Mouse (Mus musculus) megakaryocyte, embryonic 14.5 days (primary cell): ENCODE results near the gene Tardbp. TPM values are rescaled to one million over a fixed set of nuclear protein-coding genes. Genes with fewer than 3 reads are reported as not detected.
A peak's percentile ranks its signal among the peaks of the same experiment; 100 is the strongest.

ENCODE experiments used
- H3K27me3 ChIP-seq: replicated peaks from 2 replicates; pipeline ENCODE3; 2012; ENCODE audit warnings: inconsistent platforms
- H3K36me3 ChIP-seq: replicated peaks from 2 replicates; pipeline ENCODE3; 2012; ENCODE audit warnings: low read length, inconsistent platforms, mixed read lengths
- H3K4me1 ChIP-seq: 2 replicates; pipeline ENCODE4 v1.6.1; 2012; ENCODE audit warnings: inconsistent platforms
- H3K4me3 ChIP-seq: replicated peaks from 2 replicates; pipeline ENCODE3; 2012; ENCODE audit warnings: moderate library complexity, mild to moderate bottlenecking, inconsistent platforms
- H3K9me3 ChIP-seq: 2 replicates; pipeline ENCODE4 v1.6.1; 2012; ENCODE audit warnings: inconsistent platforms
- FLI1 ChIP-seq: IDR thresholded peaks from 2 replicates; pipeline ENCODE4 v1.6.1; 2012; ENCODE audit warnings: low read length, inconsistent platforms, mixed read lengths
- GATA1 ChIP-seq: IDR thresholded peaks from 3 replicates; pipeline ENCODE4 v1.6.1; 2012; ENCODE audit warnings: mixed read lengths, low read length, inconsistent platforms, borderline replicate concordance
- polyA plus RNA-seq: library from polyadenylated mRNA; stranded (reverse); fragments of >175 nt; gene quantifications from 2 replicates; pipeline ENCODE4 v1.2.3, GENCODE M21; 2012; ENCODE audit warnings: low replicate concordance; ENCODE audit not compliant: insufficient read depth

Tardbp gene
- polyA plus RNA-seq, 1 experiment: 18.5 TPM

DNA sequence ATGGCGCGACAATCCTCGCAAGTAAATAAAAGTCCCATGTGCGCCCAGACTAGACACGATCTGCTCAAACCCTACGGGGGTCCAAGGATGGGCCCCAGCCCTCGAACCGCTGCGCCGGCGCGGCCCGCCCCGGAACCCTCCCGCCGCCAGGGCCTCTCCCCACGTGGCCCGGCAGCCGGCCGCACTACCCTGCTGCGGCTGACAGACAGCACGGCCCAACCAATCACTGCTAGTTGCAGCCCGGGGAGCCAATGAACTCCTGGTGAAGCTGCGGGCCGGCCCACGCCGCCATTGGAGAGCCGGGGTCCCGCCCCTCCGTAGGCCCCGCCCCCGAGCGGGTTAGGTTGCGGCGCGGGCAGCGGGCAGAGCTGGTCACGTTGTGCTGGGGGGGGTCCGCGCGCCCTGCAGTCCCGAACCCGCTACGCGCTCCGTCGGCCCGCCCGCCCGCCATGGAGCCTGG, 35.6 kb downstream of the Tardbp start, which contains the start of gene Srm:
Srm (plus strand) TSS at position 333 of the 460 bp plus-strand sequence.
- Histone ChIP-seq H3K36me3 (peaks cover 36% of the 10 kb centered on the region), H3K4me1 (peaks cover 68% of the 10 kb centered on the region), H3K27me3 (no peaks in the 10 kb centered on the region), H3K9me3 (no peaks in the 10 kb centered on the region), H3K4me3 (peak within 1 kb of the TSS; percentile 99)
- no peak for TF ChIP-seq GATA1
- no peak for TF ChIP-seq FLI1

DNA sequence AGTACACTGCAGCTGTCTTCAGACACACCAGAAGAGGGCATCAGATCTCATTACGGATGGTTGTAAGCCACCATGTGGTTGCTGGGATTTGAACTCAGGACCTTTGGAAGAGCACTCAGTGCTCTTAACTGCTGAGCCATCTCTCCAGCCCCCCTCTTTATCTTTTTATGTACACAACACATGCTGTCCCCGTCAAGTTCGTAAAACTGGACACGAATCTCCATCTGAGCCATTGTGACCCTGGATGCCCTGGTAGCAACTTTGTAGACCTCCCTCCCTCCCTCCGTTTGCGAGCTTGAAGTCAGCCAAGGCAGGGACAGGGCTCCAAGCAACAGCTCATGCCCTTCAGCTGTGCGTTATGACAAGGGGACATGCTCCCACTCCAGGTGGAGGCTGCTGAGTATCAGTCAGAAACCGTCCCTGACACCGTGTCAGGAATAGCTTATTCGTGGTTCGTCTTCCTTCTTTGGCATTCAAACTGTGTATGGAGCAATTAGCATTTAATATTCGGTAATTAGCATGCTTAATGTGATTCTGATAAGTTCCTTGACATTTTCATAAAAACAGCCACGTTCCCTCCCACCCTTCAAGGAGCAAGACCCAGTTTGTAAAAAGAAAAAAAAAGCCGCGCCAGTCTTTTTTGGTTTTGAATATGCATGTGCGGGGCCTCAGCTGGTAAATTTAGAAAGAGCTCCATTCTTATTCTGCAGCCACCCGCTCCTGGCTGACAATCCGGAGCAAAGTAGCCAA, 36.2 kb downstream of the Tardbp start:
- peaks cover 74% of the 10 kb centered on the region for H3K4me1 ChIP-seq
- H3K9me3 ChIP-seq: no peaks in the 10 kb centered on the region
- H3K4me3 ChIP-seq: peak overlapping the region; percentile 99
- peaks cover 30% of the 10 kb centered on the region for H3K36me3 ChIP-seq
- TF ChIP-seq FLI1 (no peak), GATA1 (no peak)
- H3K27me3 ChIP-seq: no peaks in the 10 kb centered on the region

DNA sequence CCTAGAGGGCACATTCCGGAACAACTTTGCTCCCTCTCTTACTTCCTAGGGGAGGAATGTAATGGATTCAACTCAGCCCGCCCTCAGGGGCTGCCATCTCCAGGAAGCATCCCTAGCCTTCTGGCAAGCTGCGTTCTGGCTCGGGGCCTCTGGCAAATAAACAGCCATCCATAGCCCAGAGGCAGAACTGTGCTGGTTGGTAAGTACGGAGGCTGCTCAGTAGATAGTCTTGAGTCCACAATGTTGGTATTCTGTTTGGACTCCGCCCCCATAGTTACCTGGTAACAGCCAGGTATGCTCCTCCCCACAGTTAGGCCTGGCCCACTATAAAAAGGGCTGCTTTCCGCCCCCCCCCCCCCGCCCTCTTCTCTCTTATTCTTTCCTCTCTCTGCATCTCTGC, 37.3 kb downstream of the Tardbp start:
- H3K4me3 ChIP-seq: no peak overlapping the region
- H3K9me3 ChIP-seq: no peaks in the 10 kb centered on the region
- H3K36me3 ChIP-seq: peaks cover 19% of the 10 kb centered on the region
- H3K27me3 ChIP-seq: no peaks in the 10 kb centered on the region
- no peak for TF ChIP-seq GATA1
- no peak for TF ChIP-seq FLI1
- H3K4me1 ChIP-seq: peaks cover 75% of the 10 kb centered on the region

DNA sequence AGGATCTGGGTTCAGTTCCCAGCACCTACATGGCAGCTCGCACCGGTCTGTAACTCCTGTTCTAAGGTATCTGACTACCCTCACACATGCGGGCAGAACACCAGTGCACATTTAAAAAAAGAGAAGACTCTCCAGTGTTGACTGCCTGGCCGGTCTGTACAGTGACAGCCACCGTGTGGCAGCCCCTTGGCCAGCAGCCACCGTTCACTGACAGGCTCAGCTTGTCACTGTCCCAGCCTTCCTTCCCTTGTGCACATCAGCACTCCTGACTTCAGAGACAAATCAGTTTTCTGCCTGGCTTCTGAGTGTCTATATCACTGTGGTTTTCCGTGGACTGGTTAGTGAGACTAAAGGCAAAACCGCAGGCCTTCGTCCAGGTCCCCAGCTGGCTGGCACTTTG, 38.0 kb downstream of the Tardbp start:
- Histone ChIP-seq H3K4me3 (peak overlapping the region; percentile 7), H3K4me1 (peaks cover 76% of the 10 kb centered on the region), H3K27me3 (no peaks in the 10 kb centered on the region), H3K36me3 (peaks cover 12% of the 10 kb centered on the region), H3K9me3 (no peaks in the 10 kb centered on the region)
- TF ChIP-seq FLI1: no peak
- no peak for TF ChIP-seq GATA1

DNA sequence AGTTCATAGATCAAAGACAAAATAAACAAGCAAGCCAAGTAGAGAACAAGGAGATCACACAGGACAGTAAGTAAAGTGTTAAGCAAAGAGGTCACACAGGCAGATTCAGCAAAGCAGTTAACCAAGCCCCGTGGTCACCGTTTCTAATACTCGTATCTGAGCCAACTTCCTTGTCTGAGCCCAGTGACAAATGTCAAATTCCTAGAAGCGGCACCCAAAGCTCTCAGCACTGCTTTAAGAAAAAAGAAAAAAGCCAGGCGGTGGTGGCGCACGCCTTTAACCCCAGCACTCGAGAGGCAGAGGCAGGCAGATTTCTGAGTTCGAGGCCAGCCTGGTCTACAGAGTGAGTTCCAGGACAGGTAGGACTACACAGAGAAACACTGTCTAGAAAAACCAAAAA, 40.2 kb downstream of the Tardbp start:
- no peaks in the 10 kb centered on the region for H3K9me3 ChIP-seq
- H3K36me3 ChIP-seq: peaks cover 13% of the 10 kb centered on the region
- H3K4me1 ChIP-seq: peaks cover 76% of the 10 kb centered on the region
- TF ChIP-seq FLI1: no peak
- TF ChIP-seq GATA1: no peak
- no peak overlapping the region for H3K4me3 ChIP-seq
- no peaks in the 10 kb centered on the region for H3K27me3 ChIP-seq

DNA sequence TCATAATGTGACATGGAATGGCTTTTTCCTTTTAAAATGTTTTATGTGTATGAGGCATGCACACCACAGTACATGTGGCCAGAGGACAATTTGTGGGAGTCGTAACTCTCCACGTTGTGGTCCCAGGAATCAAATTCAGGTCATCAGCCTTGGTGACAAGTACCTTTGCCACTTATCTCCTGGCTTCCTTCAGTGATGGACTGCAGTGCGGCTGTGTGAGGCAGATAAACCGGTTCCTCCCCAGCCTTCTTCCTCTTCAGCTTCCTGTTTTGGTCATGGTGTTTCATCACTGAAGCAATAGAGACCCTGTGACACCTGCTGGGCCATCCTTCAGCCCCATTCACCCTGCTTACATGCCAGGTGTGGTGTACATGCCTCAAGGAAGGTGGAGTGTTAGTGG, 43.6 kb downstream of the Tardbp start:
- peaks cover 47% of the 10 kb centered on the region for H3K36me3 ChIP-seq
- no peaks in the 10 kb centered on the region for H3K27me3 ChIP-seq
- no peaks in the 10 kb centered on the region for H3K9me3 ChIP-seq
- TF ChIP-seq FLI1 (0 out of 2 replicates have a peak, but pooled peaks have one; percentile 7), GATA1 (peak; percentile 64; the same call in 1 of the 3 replicates)
- H3K4me1 ChIP-seq: peaks cover 71% of the 10 kb centered on the region
- peak overlapping the region; percentile 86 for H3K4me3 ChIP-seq

DNA sequence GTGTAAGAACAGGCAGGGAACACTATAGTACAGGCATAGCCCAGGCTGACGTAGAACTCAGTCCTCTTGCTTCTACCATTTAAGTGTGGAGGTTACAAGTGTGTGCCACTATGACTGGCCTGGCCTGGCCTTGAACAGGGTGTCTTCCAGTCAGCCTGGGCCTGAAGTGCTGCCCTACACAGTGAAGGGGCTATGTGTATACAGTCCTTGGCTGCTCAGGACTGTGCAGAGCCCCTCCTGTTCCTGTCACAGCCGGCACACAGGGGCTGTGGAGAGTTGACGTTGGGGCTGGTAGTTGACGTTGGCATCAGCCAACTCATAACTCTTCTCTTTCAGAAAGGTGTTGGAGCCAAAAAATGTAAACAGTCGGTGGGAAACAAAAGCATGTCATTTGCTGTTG, 45.4 kb downstream of the Tardbp start:
- TF ChIP-seq FLI1 (no peak), GATA1 (no peak)
- Histone ChIP-seq H3K27me3 (no peaks in the 10 kb centered on the region), H3K9me3 (no peaks in the 10 kb centered on the region), H3K4me1 (peaks cover 58% of the 10 kb centered on the region), H3K36me3 (peaks cover 65% of the 10 kb centered on the region), H3K4me3 (no peak overlapping the region)

DNA sequence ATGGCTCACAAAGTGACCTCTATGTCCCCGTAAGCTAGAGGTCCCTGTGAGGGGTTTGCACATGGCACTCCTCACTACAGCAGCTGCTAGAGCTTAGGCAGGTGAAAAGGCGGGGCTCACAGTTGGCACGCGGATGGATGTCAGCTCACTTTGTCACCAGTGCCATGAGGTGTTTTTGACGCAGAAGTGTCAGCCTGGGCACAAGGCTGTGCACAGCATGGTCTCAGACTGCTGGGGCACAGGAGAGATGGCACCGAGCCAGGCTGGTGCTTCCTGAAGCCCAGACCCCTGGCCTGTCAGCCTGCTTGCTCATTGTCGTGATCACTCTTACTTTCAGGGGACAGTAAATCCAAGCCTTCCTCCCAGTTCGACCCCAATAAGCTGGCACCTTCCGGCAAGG, 46.1 kb downstream of the Tardbp start:
- no peaks in the 10 kb centered on the region for H3K27me3 ChIP-seq
- no peak overlapping the region for H3K4me3 ChIP-seq
- peaks cover 52% of the 10 kb centered on the region for H3K4me1 ChIP-seq
- TF ChIP-seq FLI1 (no peak), GATA1 (no peak)
- H3K9me3 ChIP-seq: no peaks in the 10 kb centered on the region
- H3K36me3 ChIP-seq: peaks cover 72% of the 10 kb centered on the region

DNA sequence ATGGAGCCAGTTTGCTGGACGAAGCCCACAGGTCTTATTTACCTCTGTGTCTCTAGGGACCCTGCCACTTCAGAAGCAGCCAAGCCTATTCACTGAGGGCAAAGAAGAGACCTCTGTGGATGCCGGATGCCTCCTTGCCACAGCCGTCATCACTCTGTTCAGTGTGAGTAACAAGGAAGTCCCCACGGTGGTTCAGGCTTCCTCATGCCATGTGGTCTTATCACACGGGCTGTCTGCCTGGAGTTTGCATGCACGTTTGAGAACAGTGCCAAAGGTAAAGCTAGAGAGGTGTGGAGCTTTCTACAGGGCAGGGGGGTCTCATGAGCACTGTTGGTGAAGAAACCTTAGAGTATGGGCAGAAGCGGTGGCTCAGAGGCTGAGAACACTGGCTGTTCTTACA, 53.6 kb downstream of the Tardbp start:
- H3K9me3 ChIP-seq: no peaks in the 10 kb centered on the region
- peaks cover 20% of the 10 kb centered on the region for H3K4me1 ChIP-seq
- TF ChIP-seq FLI1 (no peak), GATA1 (no peak)
- no peak overlapping the region for H3K4me3 ChIP-seq
- H3K36me3 ChIP-seq: peaks cover 98% of the 10 kb centered on the region
- no peaks in the 10 kb centered on the region for H3K27me3 ChIP-seq

DNA sequence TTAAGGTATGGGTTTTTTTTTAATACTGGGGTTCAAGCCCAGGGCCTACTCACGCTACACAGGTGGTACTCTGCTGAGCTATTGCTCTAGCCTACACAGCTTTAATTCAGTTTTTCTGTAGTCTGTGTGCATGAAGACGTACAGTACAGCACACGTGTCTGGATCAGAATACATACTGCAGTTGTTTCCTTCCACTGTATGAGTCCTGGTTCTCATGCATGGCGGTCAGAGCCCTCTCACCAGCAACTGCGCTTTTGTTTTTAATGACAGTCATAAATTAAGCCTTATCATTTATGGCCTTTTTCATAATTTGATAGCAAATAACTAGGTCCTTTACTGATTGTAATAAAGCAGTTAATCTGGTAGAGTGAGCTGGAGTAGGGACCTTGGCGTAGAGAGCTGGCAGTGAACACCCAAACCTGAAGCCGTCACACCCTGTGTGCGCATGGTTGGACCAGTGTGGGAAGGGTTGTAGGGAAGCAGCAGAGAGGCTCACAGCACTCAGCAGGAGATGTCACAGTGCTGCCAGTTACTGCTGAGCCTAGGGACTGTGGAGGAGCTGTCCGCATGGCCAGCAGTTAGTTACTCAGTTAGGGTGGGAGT, 56.0 kb downstream of the Tardbp start:
- Histone ChIP-seq H3K4me3 (no peak overlapping the region), H3K36me3 (peaks cover 98% of the 10 kb centered on the region), H3K4me1 (peaks cover 16% of the 10 kb centered on the region), H3K27me3 (no peaks in the 10 kb centered on the region), H3K9me3 (no peaks in the 10 kb centered on the region)
- no peak for TF ChIP-seq FLI1
- no peak for TF ChIP-seq GATA1
